Mouse (Mus musculus) CH12.LX (cell line): Measurements from ENCODE around the gene Arf3. TPM values are rescaled to one million over a fixed set of nuclear protein-coding genes. Genes with fewer than 3 reads are reported as not detected.

Experiments
- DNase-seq: peaks from one replicate; pipeline ENCODE4 v3.0.0-alpha.2; 2013; ENCODE audit errors: extremely low read depth
- H3K27ac ChIP-seq: 2 replicates; pipeline ENCODE4 v1.5.1; 2012; ENCODE audit warnings: low read depth, mild to moderate bottlenecking, control low read depth, moderate library complexity; ENCODE audit not compliant: insufficient read depth
- H3K27me3 ChIP-seq: replicated peaks from 2 replicates; pipeline ENCODE3; 2012; ENCODE audit warnings: inconsistent platforms
- H3K36me3 ChIP-seq, 2 experiments: replicated peaks in 1 of 2; 2 replicates each; pipeline versions ENCODE3 to v1.6.1; 2012; ENCODE audit warnings: inconsistent platforms in 1 of 2, low read length in 1 of 2, mild to moderate bottlenecking in 1 of 2, mixed read lengths in 1 of 2, moderate library complexity in 1 of 2; ENCODE audit not compliant: control insufficient read depth in 1 of 2, insufficient read depth in 1 of 2
- H3K4me1 ChIP-seq, 2 experiments: 2 replicates each; pipeline ENCODE4 v1.6.1; 2012; ENCODE audit warnings: inconsistent platforms in 1 of 2, moderate library complexity in 1 of 2; ENCODE audit not compliant: insufficient read depth in 2 of 2, control insufficient read depth in 1 of 2
- H3K4me2 ChIP-seq: 2 replicates; pipeline ENCODE4 v1.6.1; 2012; ENCODE audit warnings: low read depth, mild to moderate bottlenecking, control low read depth; ENCODE audit not compliant: poor library complexity, insufficient read depth, severe bottlenecking
- H3K4me3 ChIP-seq, 3 experiments: fragments of 150-350 bp in 1 of 3; sonication (generic) in 1 of 3; replicated peaks in 1 of 3; 2 replicates each; pipeline versions ENCODE3 to v1.5.1; 2011 to 2012; ENCODE audit warnings: low read depth in 2 of 3, low read length in 2 of 3, mild to moderate bottlenecking in 2 of 3, moderate library complexity in 2 of 3, control low read depth in 1 of 3, improper control_type of control experiment in 1 of 3, inconsistent platforms in 1 of 3, mixed read lengths in 1 of 3; ENCODE audit not compliant: poor library complexity in 1 of 3
- H3K79me2 ChIP-seq: replicated peaks from 2 replicates; pipeline ENCODE4 v1.6.1; 2012; ENCODE audit warnings: mild to moderate bottlenecking, moderate library complexity; ENCODE audit not compliant: control insufficient read depth, poor library complexity, insufficient read depth, severe bottlenecking; ENCODE audit errors: extremely low read depth
- H3K9ac ChIP-seq: 2 replicates; pipeline ENCODE4 v1.6.1; 2012; ENCODE audit warnings: low read depth, mild to moderate bottlenecking, control low read depth, moderate library complexity; ENCODE audit not compliant: insufficient read depth
- H3K9me3 ChIP-seq: replicated peaks from 2 replicates; pipeline ENCODE3; 2012; ENCODE audit warnings: low read length, inconsistent platforms, mixed read lengths
- BHLHE40 ChIP-seq: IDR thresholded peaks from 2 replicates; pipeline ENCODE4 v1.6.1; 2011; ENCODE audit warnings: mild to moderate bottlenecking, low read depth, low read length, improper control_type of control experiment
- CHD1 ChIP-seq: IDR thresholded peaks from 2 replicates; pipeline ENCODE4 v1.6.1; 2012; ENCODE audit warnings: low read depth, low read length, improper control_type of control experiment, inconsistent platforms
- CTCF ChIP-seq, 2 experiments: IDR thresholded peaks in 1 of 2; conservative IDR thresholded peaks in 1 of 2; 2 replicates each; pipeline ENCODE4 v1.5.1; 2011 to 2012; ENCODE audit warnings: low read depth in 2 of 2, low read length in 2 of 2, improper control_type of control experiment in 1 of 2, inconsistent platforms in 1 of 2, mild to moderate bottlenecking in 1 of 2, moderate library complexity in 1 of 2
- ETS1 ChIP-seq: conservative IDR thresholded peaks from 2 replicates; pipeline ENCODE4 v1.6.1; 2012; ENCODE audit warnings: low read depth, mild to moderate bottlenecking, inconsistent platforms, low read length, improper control_type of control experiment, moderate library complexity
- HCFC1 ChIP-seq: IDR thresholded peaks from 2 replicates; pipeline ENCODE4 v1.6.1; 2012; ENCODE audit warnings: low read depth, mild to moderate bottlenecking, inconsistent platforms, low read length, improper control_type of control experiment
- IRF4 ChIP-seq: IDR thresholded peaks from 2 replicates; pipeline ENCODE4 v1.6.1; 2014; ENCODE audit warnings: low read depth, mild to moderate bottlenecking, inconsistent platforms, low read length, improper control_type of control experiment
- JUN ChIP-seq: IDR thresholded peaks from 2 replicates; pipeline ENCODE4 v1.6.1; 2011; ENCODE audit warnings: low read depth, mild to moderate bottlenecking, low read length, improper control_type of control experiment, moderate library complexity; ENCODE audit not compliant: insufficient read depth
- JUND ChIP-seq: conservative IDR thresholded peaks from 2 replicates; pipeline ENCODE4 v1.6.1; 2011; ENCODE audit warnings: low read depth, low read length, improper control_type of control experiment
- KAT2A ChIP-seq: IDR thresholded peaks from 2 replicates; pipeline ENCODE4 v1.6.1; 2012; ENCODE audit warnings: low read length, improper control_type of control experiment, inconsistent platforms; ENCODE audit not compliant: insufficient replicate concordance
- MAX ChIP-seq: IDR thresholded peaks from 2 replicates; pipeline ENCODE4 v1.6.1; 2011; ENCODE audit warnings: low read length, improper control_type of control experiment
- MAZ ChIP-seq: IDR thresholded peaks from 2 replicates; pipeline ENCODE4 v1.6.1; 2012; ENCODE audit warnings: low read depth, mild to moderate bottlenecking, inconsistent platforms, low read length, improper control_type of control experiment, moderate library complexity
- NELFE ChIP-seq: IDR thresholded peaks from 2 replicates; pipeline ENCODE4 v1.6.1; 2011; ENCODE audit warnings: low read depth, low read length, improper control_type of control experiment
- NRF1 ChIP-seq: IDR thresholded peaks from 2 replicates; pipeline ENCODE4 v1.6.1; 2014; ENCODE audit warnings: low read depth, mild to moderate bottlenecking, inconsistent platforms, low read length, improper control_type of control experiment, moderate library complexity
- PAX5 ChIP-seq: IDR thresholded peaks from 2 replicates; pipeline ENCODE4 v1.6.1; 2012; ENCODE audit warnings: low read length, inconsistent platforms, mixed read lengths
- POLR2A ChIP-seq: IDR thresholded peaks from 2 replicates; pipeline ENCODE4 v1.6.1; 2011; ENCODE audit warnings: low read depth, mild to moderate bottlenecking, improper control_type of control experiment, low read length
- POLR2AphosphoS2 ChIP-seq: IDR thresholded peaks from 2 replicates; pipeline ENCODE4 v1.6.1; 2011; ENCODE audit warnings: low read depth, low read length, improper control_type of control experiment
- RCOR1 ChIP-seq: conservative IDR thresholded peaks from 2 replicates; pipeline ENCODE4 v1.6.1; 2012; ENCODE audit warnings: low read depth, mild to moderate bottlenecking, inconsistent platforms, low read length, improper control_type of control experiment
- SIN3A ChIP-seq: IDR thresholded peaks from 2 replicates; pipeline ENCODE4 v1.6.1; 2012; ENCODE audit warnings: low read length, improper control_type of control experiment, inconsistent platforms
- SMC3 ChIP-seq: IDR thresholded peaks from 2 replicates; pipeline ENCODE4 v1.6.1; 2011; ENCODE audit warnings: low read depth, low read length, improper control_type of control experiment
- TCF12 ChIP-seq: IDR thresholded peaks from 2 replicates; pipeline ENCODE4 v1.6.1; 2014; ENCODE audit warnings: low read depth, mild to moderate bottlenecking, inconsistent platforms, low read length, improper control_type of control experiment
- UBTF ChIP-seq: IDR thresholded peaks from 2 replicates; pipeline ENCODE4 v1.6.1; 2012; ENCODE audit warnings: low read depth, mild to moderate bottlenecking, inconsistent platforms, low read length, improper control_type of control experiment, moderate library complexity
- USF1 ChIP-seq: IDR thresholded peaks from 2 replicates; pipeline ENCODE4 v1.6.1; 2014; ENCODE audit warnings: low read depth, mild to moderate bottlenecking, inconsistent platforms, low read length, improper control_type of control experiment
- USF2 ChIP-seq: conservative IDR thresholded peaks from 2 replicates; pipeline ENCODE4 v1.6.1; 2011; ENCODE audit warnings: low read depth, low read length, improper control_type of control experiment
- ZC3H11A ChIP-seq: IDR thresholded peaks from 2 replicates; pipeline ENCODE4 v1.6.1; 2012; ENCODE audit warnings: low read depth, mild to moderate bottlenecking, inconsistent platforms, low read length, improper control_type of control experiment
- ZKSCAN1 ChIP-seq: IDR thresholded peaks from 2 replicates; pipeline ENCODE4 v1.6.1; 2012; ENCODE audit warnings: low read depth, inconsistent platforms, low read length, improper control_type of control experiment, borderline replicate concordance
- ZMIZ1 ChIP-seq: IDR thresholded peaks from 2 replicates; pipeline ENCODE4 v1.6.1; 2012; ENCODE audit warnings: low read depth, mild to moderate bottlenecking, inconsistent platforms, low read length, improper control_type of control experiment
- ZNF384 ChIP-seq: IDR thresholded peaks from 2 replicates; pipeline ENCODE4 v1.6.1; 2012; ENCODE audit warnings: low read depth, low read length, improper control_type of control experiment, inconsistent platforms
- dilution Hi-C: fragments of 300-500 bp; cut with MboI; formaldehyde crosslinking; loops from 2 replicates; pipeline ENCODE4 v1.14.3; 2020; ENCODE audit warnings: low sequenced_read_pairs; ENCODE audit not compliant: extremely low pct_unique_long_range_greater_than_20kb, extremely low pct_ligation_motif_present
- in situ Hi-C: fragments of 300-500 bp; cut with MboI; formaldehyde crosslinking; loops from 3 replicates; pipeline ENCODE4 v1.14.3; 2019; ENCODE audit warnings: low sequenced_read_pairs, low pct_ligation_motif_present, low pct_unique_long_range_greater_than_20kb, mixed read lengths
- polyA plus RNA-seq: library from polyadenylated mRNA; unstranded; fragments of >175 nt; gene quantifications from 2 replicates; pipeline ENCODE4 v1.2.1, GENCODE M21; 2012; ENCODE audit warnings: low read depth; ENCODE audit not compliant: insufficient read length
- total RNA-seq, 2 experiments: library from RNA; depleted of rRNA; stranded (reverse); fragments of 300-350 nt in 1 of 2; fragments of >200 nt in 1 of 2; gene quantifications; 2 replicates each; pipeline ENCODE4 v1.2.3; 2012 to 2014

The Arf3 gene
- total and polyA plus RNA-seq, 3 experiments: 32.5 to 182 (median 41.0) TPM

DNA sequence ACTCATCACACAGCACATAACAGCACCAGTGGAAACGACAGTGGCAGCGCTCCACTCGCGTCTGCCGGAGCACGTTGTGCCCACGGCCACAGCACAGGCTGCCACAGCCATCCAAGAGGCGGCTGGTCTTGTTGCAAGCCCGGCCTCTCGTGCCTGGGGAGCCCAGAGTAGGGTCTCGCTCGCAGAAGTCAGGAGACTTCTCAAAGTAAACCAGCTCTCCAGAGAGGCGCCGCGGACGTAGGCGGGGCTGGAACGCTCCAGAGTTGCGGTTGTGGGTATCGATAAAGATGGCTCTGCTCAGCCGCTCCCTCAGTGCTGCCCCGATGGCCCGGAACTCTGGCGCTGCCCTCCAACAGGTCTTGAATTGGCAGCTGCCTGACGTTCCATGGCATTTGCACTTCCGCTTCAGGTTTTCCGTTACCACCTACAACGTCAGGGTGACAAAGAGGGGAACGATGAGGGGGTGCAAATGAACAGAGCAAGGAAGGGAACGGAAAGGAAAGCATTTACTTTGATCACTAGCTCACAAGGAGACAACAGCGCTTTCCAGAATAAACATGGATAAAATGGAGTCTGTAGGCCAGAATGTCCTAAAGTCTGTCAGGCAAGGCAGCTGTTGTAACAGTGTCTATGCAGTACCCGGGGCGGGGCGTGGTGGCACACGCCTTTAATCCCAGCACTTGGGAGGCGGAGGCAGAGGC lies 9.6 kb upstream of the Arf3 start:
- Histone ChIP-seq H3K36me3 (peaks cover 9 to 42% of the 10 kb centered on the region in 2 experiments), H3K79me2 (no peaks in the 10 kb centered on the region; the same call in 1 of the 2 replicates), H3K4me3 (no peak overlapping the region), H3K9ac (no peak overlapping the region), H3K27me3 (no peaks in the 10 kb centered on the region), H3K4me1 (peaks cover 12 to 33% of the 10 kb centered on the region in 2 experiments), H3K27ac (no peak overlapping the region), H3K4me2 (no peak overlapping the region), H3K9me3 (no peaks in the 10 kb centered on the region)
- in situ Hi-C loops (no loop called here), dilution Hi-C loops (no loop called here)
- DNase-seq: no peak
- no peak for TF ChIP-seq TCF12
- no peak for TF ChIP-seq MAZ
- no peak for TF ChIP-seq UBTF
- TF ChIP-seq JUND: no peak
- TF ChIP-seq RCOR1: no peak
- no peak for TF ChIP-seq JUN
- TF ChIP-seq POLR2AphosphoS2: no peak
- no peak for TF ChIP-seq POLR2A
- no peak for TF ChIP-seq KAT2A
- no peak for TF ChIP-seq NELFE
- TF ChIP-seq ZKSCAN1: no peak

- peaks cover 9 to 42% of the 10 kb centered on the region in 2 experiments for H3K36me3 ChIP-seq
- no peaks in the 10 kb centered on the region for H3K9me3 ChIP-seq
- H3K9ac ChIP-seq: no peak overlapping the region
- H3K79me2 ChIP-seq: no peaks in the 10 kb centered on the region; the same call in 1 of the 2 replicates
- dilution Hi-C loops: no loop called here
- H3K4me1 ChIP-seq: peaks cover 12 to 29% of the 10 kb centered on the region in 2 experiments
- no peak overlapping the region for H3K4me2 ChIP-seq
- no peaks in the 10 kb centered on the region for H3K27me3 ChIP-seq
- no peak for DNase-seq
- TF ChIP-seq SIN3A (no peak), CHD1 (no peak), USF1 (no peak), POLR2A (no peak), HCFC1 (no peak), CTCF (conservative IDR thresholded peaks at IDR 0.05 in 1 of 2, IDR thresholded peaks at IDR 0.05 in 1 of 2; ENCODE audit: low read depth in 2 of 2, low read length in 2 of 2) (no peak), MAX (no peak), BHLHE40 (no peak), ZNF384 (no peak), NELFE (no peak), IRF4 (no peak), SMC3 (no peak), ETS1 (no peak), ZMIZ1 (no peak), PAX5 (no peak), NRF1 (no peak), POLR2AphosphoS2 (no peak), USF2 (no peak), ZC3H11A (no peak)
- in situ Hi-C loops: no loop called here
- H3K4me3 ChIP-seq: no peak overlapping the region
- no peak overlapping the region for H3K27ac ChIP-seq
Measured at GRCm38 (mm10) chr15:98771813-98772425, 8.9 kb upstream of the Arf3 start.
